Mouse (Mus musculus): ENCODE data around the gene Agtpbp1.

DNA sequence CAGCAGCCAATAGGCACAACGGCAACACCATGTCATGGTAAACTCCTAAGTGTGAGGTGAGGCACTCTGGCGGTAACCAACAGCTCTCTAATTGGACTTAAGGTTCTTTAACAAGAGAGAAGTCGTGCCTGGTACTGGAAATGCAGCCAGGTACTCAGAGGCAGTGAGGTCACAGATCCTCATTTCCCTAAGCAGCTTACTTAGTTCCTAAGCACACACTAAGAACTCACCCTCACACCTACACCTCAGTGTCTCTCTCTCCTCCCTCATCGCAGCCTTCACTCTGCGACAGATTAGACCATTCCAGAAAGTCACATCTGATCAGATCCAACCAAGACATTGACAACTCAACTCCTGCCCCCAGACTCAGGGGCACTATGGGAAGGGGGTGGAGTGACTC is 45.0 kb downstream of the Agtpbp1 start:
- TF ChIP-seq CTCF (IDR thresholded peaks at IDR 0.05; ENCODE audit: borderline replicate concordance, insufficient read depth, low read depth, low read length), result no peak
- TF ChIP-seq POLR2A (IDR thresholded peaks at IDR 0.05; ENCODE audit: borderline replicate concordance, insufficient read depth, low read length), result no peak

All from cerebellum, adult 2 months (tissue).